Comparison of ENCODE assay signal across 15 mouse cellular contexts in the genomic region with DNA sequence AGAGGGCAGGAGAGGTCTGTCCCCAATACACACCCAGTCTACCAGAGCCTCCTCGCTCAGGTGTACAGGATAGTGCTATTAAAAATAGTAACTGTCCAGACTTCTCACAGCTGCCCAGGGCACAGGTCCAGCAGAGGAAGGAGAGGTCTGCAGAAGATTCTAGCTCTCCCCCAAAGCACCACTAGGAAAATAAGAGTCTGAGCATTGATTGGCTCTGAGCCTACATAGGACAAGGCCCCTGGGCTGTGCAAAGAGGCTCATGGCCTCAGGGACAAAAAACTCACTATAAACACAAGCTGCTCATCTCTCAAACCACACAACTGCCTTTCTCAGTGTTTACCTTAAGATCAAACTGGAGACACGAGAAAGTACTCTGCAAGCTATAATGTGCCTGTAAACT.
DNase-seq lines count a peak whose midpoint lies in the region; ATAC-seq and TF ChIP-seq lines count a peak whose summit lies in the region.
"Had no signal": no experiment of that assay in that cellular context is flagged by ENCODE, and none has a peak within 500 bp of the region (broad histone marks: within the 10 kb centered on the region; RNA-seq: fewer than 3 reads in every experiment).

No protein-coding gene starts in this region.

- H3K9ac ChIP-seq in liver, adult 2 months (ENCODE audit: low read depth, low read length), result 0 out of 2 replicates have a peak overlapping the region, but pooled peaks have one; percentile 22
- H3K9ac ChIP-seq in liver, embryonic 11.5 days (ENCODE audit: low read depth, low read length), result no peak overlapping the region
- no peak overlapping the region for H3K9ac ChIP-seq in intestine, embryonic 15.5 days
- H3K9ac ChIP-seq in stomach, embryonic 16.5 days (ENCODE audit: low read length), result no peak overlapping the region
- H3K9ac ChIP-seq: forebrain, embryonic 12.5 days; hindbrain, embryonic 14.5 days; limb, embryonic 12.5 days had no signal

- no peaks in the 10 kb centered on the region for H3K4me1 ChIP-seq in liver, adult 2 months (ENCODE audit: control insufficient read depth, insufficient read depth, low read length)
- H3K4me1 ChIP-seq in liver, embryonic 11.5 days (replicated peaks; ENCODE audit: control insufficient read depth, insufficient read depth, low read length), result no peaks in the 10 kb centered on the region
- H3K4me1 ChIP-seq in intestine, embryonic 15.5 days (replicated peaks), result peaks cover 11% of the 10 kb centered on the region; the same call in 1 of the 2 replicates
- H3K4me1 ChIP-seq in stomach, embryonic 16.5 days (ENCODE audit: control insufficient read depth, insufficient read depth, low read length), result peaks cover 12% of the 10 kb centered on the region
- H3K4me1 ChIP-seq: forebrain, embryonic 12.5 days; limb, embryonic 12.5 days had no signal

- H3K4me2 ChIP-seq in liver, embryonic 11.5 days, result no peak overlapping the region
- no peak overlapping the region for H3K4me2 ChIP-seq in intestine, embryonic 15.5 days (replicated peaks)
- no peak overlapping the region for H3K4me2 ChIP-seq in stomach, embryonic 16.5 days (ENCODE audit: low read depth, low read length)
- H3K4me2 ChIP-seq: forebrain, embryonic 12.5 days; hindbrain, embryonic 14.5 days; limb, embryonic 12.5 days; midbrain, embryonic 11.5 days had no signal

- H3K36me3 ChIP-seq in liver, adult 2 months (ENCODE audit: control insufficient read depth, insufficient read depth, low read length), result no peaks in the 10 kb centered on the region
- no peaks in the 10 kb centered on the region for H3K36me3 ChIP-seq in liver, embryonic 11.5 days (ENCODE audit: control insufficient read depth, insufficient read depth, low read length)
- no peaks in the 10 kb centered on the region for H3K36me3 ChIP-seq in intestine, embryonic 15.5 days
- H3K36me3 ChIP-seq in stomach, embryonic 16.5 days (ENCODE audit: control insufficient read depth, insufficient read depth, low read length), result no peaks in the 10 kb centered on the region
- H3K36me3 ChIP-seq: forebrain, embryonic 12.5 days; limb, embryonic 12.5 days had no signal

- ATAC-seq in liver, embryonic 11.5 days (replicated peaks; ENCODE audit: low FRiP score), result no peak
- ATAC-seq in intestine, embryonic 15.5 days, result peak; percentile 54
- peak; percentile 23; the same call in 1 of the 2 replicates for ATAC-seq in stomach, embryonic 16.5 days (ENCODE audit: insufficient read depth, low FRiP score)
- ATAC-seq: lung, postnatal 0 days had no signal

- TF ChIP-seq CTCF in liver, adult 2 months (IDR thresholded peaks at IDR 0.05; ENCODE audit: low read depth, low read length), result no peak

- no peaks in the 10 kb centered on the region for H3K27me3 ChIP-seq in liver, adult 2 months (ENCODE audit: control insufficient read depth, insufficient read depth, low read length)
- H3K27me3 ChIP-seq in liver, embryonic 11.5 days (replicated peaks; ENCODE audit: control insufficient read depth, insufficient read depth, low read length), result no peaks in the 10 kb centered on the region
- H3K27me3 ChIP-seq in intestine, embryonic 15.5 days (replicated peaks), result no peaks in the 10 kb centered on the region
- no peaks in the 10 kb centered on the region for H3K27me3 ChIP-seq in stomach, embryonic 16.5 days (ENCODE audit: control insufficient read depth, insufficient read depth, low read length)
- H3K27me3 ChIP-seq: forebrain, embryonic 12.5 days; limb, embryonic 12.5 days had no signal

- DNase-seq in cerebellum, adult 11 months, result peak; percentile 7
- DNase-seq in cerebellum, adult 9-10 months, result no peak
- no peak for DNase-seq in liver, adult 2 months (ENCODE audit: extremely low read depth, low read depth, low spot score)
- DNase-seq in liver, embryonic 11.5 days (ENCODE audit: low spot score), result no peak
- DNase-seq in adrenal gland, adult 18-20 months (ENCODE audit: low spot score in 2 of 2), result no peak
- DNase-seq in embryo, embryonic 9.5 days (ENCODE audit: extremely low spot score), result no peak
- DNase-seq: adrenal gland, adult 2 months; gastrocnemius, postnatal 25 days had no signal

- no peak for TF ChIP-seq POLR2A in liver, adult 2 months (IDR thresholded peaks at IDR 0.05; ENCODE audit: extremely low read depth, insufficient read depth, low read length)

- H3K9me3 ChIP-seq in liver, embryonic 11.5 days (ENCODE audit: control insufficient read depth, low read length), result no peaks in the 10 kb centered on the region
- H3K9me3 ChIP-seq in intestine, embryonic 15.5 days, result no peaks in the 10 kb centered on the region
- H3K9me3 ChIP-seq in stomach, embryonic 16.5 days (replicated peaks; ENCODE audit: control insufficient read depth, low read length), result no peaks in the 10 kb centered on the region
- H3K9me3 ChIP-seq: forebrain, embryonic 12.5 days had no signal

- 63% methylated on average over 2 of the region's 2 CpGs for WGBS in liver, adult 2 months
- 76% methylated on average over 2 of the region's 2 CpGs for WGBS in liver, embryonic 11.5 days
- WGBS in intestine, embryonic 15.5 days, result 31% methylated on average over 2 of the region's 2 CpGs
- WGBS in stomach, embryonic 16.5 days, result 38% methylated on average over 2 of the region's 2 CpGs

- H3K79me2 ChIP-seq in liver, adult 2 months (ENCODE audit: control insufficient read depth, insufficient read depth, low read length), result no peaks in the 10 kb centered on the region

- no peak overlapping the region for H3K27ac ChIP-seq in liver, adult 2 months (replicated peaks; ENCODE audit: insufficient read depth, low read depth, low read length)
- H3K27ac ChIP-seq in liver, embryonic 11.5 days (ENCODE audit: low read depth, low read length), result no peak overlapping the region
- peak overlapping the region; percentile 72 for H3K27ac ChIP-seq in intestine, embryonic 15.5 days
- peak overlapping the region; percentile 82 for H3K27ac ChIP-seq in stomach, embryonic 16.5 days (ENCODE audit: low read length)
- H3K27ac ChIP-seq: forebrain, embryonic 12.5 days; hindbrain, embryonic 14.5 days; limb, embryonic 12.5 days had no signal

- H3K4me3 ChIP-seq in liver, adult 2 months (ENCODE audit: insufficient read depth, low read depth, low read length), result no peak overlapping the region
- H3K4me3 ChIP-seq in liver, embryonic 11.5 days (ENCODE audit: low read depth, low read length), result no peak overlapping the region
- no peak overlapping the region for H3K4me3 ChIP-seq in intestine, embryonic 15.5 days (replicated peaks)
- no peak overlapping the region for H3K4me3 ChIP-seq in stomach, embryonic 16.5 days (replicated peaks; ENCODE audit: low read length)
- H3K4me3 ChIP-seq: forebrain, embryonic 12.5 days; limb, embryonic 12.5 days had no signal

Comparison
In these comparisons a context has a peak if more than half of its experiments do, and no peak if none do; other contexts are left out.
1. H3K27ac ChIP-seq: peak in intestine, embryonic 15.5 days (single experiment) and stomach, embryonic 16.5 days (single experiment); none in liver, adult 2 months (single experiment) and liver, embryonic 11.5 days (single experiment).